Mouse (Mus musculus) adrenal gland, adult 2 months (tissue): ENCODE results near the gene Sars2. TPM values are rescaled to one million over a fixed set of nuclear protein-coding genes. Genes with fewer than 3 reads are reported as not detected.

Experiments
- polyA plus RNA-seq: library from polyadenylated mRNA; depleted of rRNA; stranded (reverse); fragments of >200 nt; gene quantifications from 2 replicates; pipeline ENCODE4 v1.2.3, GENCODE M21; 2012; rRNA removed
- total RNA-seq, 2 experiments: library from RNA; stranded (reverse); gene quantifications; 2 replicates each; pipeline ENCODE4 v1.2.3; 2021

Gene Sars2
- total and polyA plus RNA-seq, 3 experiments: 16.5 to 42.6 (median 21.2) TPM

Other genes starting within 250 kb of the Sars2 start
- gene Ifnl2, start 231.5 kb upstream of the Sars2 start, total RNA-seq: not detected
- gene Ifnl2, start 231.5 kb upstream of the Sars2 start, polyA plus RNA-seq: 0.33 and 1.00 TPM in 2 replicates
- gene Ifnl3, start 219.2 kb upstream of the Sars2 start, total RNA-seq: not detected
- gene Ifnl3, start 219.2 kb upstream of the Sars2 start, polyA plus RNA-seq: 0.48 and 0.59 TPM in 2 replicates
- not detected for gene Sycn, start 201.1 kb upstream of the Sars2 start, total RNA-seq
- gene Sycn, start 201.1 kb upstream of the Sars2 start, polyA plus RNA-seq: 0.44 and 0.48 TPM in 2 replicates
- not detected for gene Nccrp1, start 194.7 kb upstream of the Sars2 start, total RNA-seq
- 0.10 TPM in 1 of 2 replicates, not detected in the other for gene Nccrp1, start 194.7 kb upstream of the Sars2 start, polyA plus RNA-seq
- 10 to 100 TPM; 61.0 to 78.2 TPM for gene Samd4b, start 143.8 kb upstream of the Sars2 start, total RNA-seq
- gene Samd4b, start 143.8 kb upstream of the Sars2 start, polyA plus RNA-seq: 127 and 146 TPM in 2 replicates
- gene Pak4, start 143.8 kb upstream of the Sars2 start, total RNA-seq: 10 to 100 TPM; 28.7 to 29.6 TPM
- 53.5 and 54.9 TPM in 2 replicates for gene Pak4, start 143.8 kb upstream of the Sars2 start, polyA plus RNA-seq
- gene Acp7, start 110.7 kb upstream of the Sars2 start, total RNA-seq: not detected
- gene Acp7, start 110.7 kb upstream of the Sars2 start, polyA plus RNA-seq: not detected in 2 replicates
- gene Fbxo27, start 49.1 kb upstream of the Sars2 start, total RNA-seq: 1 to 10 TPM; 1.7 to 2.6 TPM
- gene Fbxo27, start 49.1 kb upstream of the Sars2 start, polyA plus RNA-seq: 6.6 and 8.5 TPM in 2 replicates
- gene Fbxo17, start 25.2 kb upstream of the Sars2 start, total RNA-seq: 1 to 10 TPM; 2.0 to 5.3 TPM
- 11.1 and 14.1 TPM in 2 replicates for gene Fbxo17, start 25.2 kb upstream of the Sars2 start, polyA plus RNA-seq
- 10 to 100 TPM; 74.6 to 82.1 TPM for gene Mrps12, start 172 bp upstream of the Sars2 start, total RNA-seq
- 217 and 245 TPM in 2 replicates for gene Mrps12, start 172 bp upstream of the Sars2 start, polyA plus RNA-seq
- gene Ccer2, start 14.2 kb downstream of the Sars2 start, total RNA-seq: not detected
- gene Ccer2, start 14.2 kb downstream of the Sars2 start, polyA plus RNA-seq: not detected in 2 replicates
- 10 to 100 TPM; 86.0 to 87.0 TPM for gene Sirt2, start 24.7 kb downstream of the Sars2 start, total RNA-seq
- gene Sirt2, start 24.7 kb downstream of the Sars2 start, polyA plus RNA-seq: 57.3 and 59.0 TPM in 2 replicates
- gene Nfkbib, start 25.5 kb downstream of the Sars2 start, total RNA-seq: 10 to 100 TPM; 38.0 to 62.9 TPM
- gene Nfkbib, start 25.5 kb downstream of the Sars2 start, polyA plus RNA-seq: 97.6 and 122 TPM in 2 replicates
- gene Rinl, start 47.0 kb downstream of the Sars2 start, total RNA-seq: 1 to 10 TPM; 2.9 to 3.7 TPM
- 3.0 and 4.1 TPM in 2 replicates for gene Rinl, start 47.0 kb downstream of the Sars2 start, polyA plus RNA-seq
- gene Hnrnpl, start 66.5 kb downstream of the Sars2 start, total RNA-seq: 100 to 1,000 TPM; 382 to 408 TPM
- gene Hnrnpl, start 66.5 kb downstream of the Sars2 start, polyA plus RNA-seq: 119 and 120 TPM in 2 replicates
- 100 to 1,000 TPM; 520 to 711 TPM for gene Ech1, start 83.2 kb downstream of the Sars2 start, total RNA-seq
- gene Ech1, start 83.2 kb downstream of the Sars2 start, polyA plus RNA-seq: 486 and 560 TPM in 2 replicates
- gene Lgals4, start 91.9 kb downstream of the Sars2 start, total RNA-seq: 1 to 10 TPM; 7.4 to 9.4 TPM
- 20.5 and 22.4 TPM in 2 replicates for gene Lgals4, start 91.9 kb downstream of the Sars2 start, polyA plus RNA-seq
- under 1 TPM; 0.69 to 0.81 TPM for gene Lgals7, start 121.9 kb downstream of the Sars2 start, total RNA-seq
- gene Lgals7, start 121.9 kb downstream of the Sars2 start, polyA plus RNA-seq: 0.97 and 2.8 TPM in 2 replicates
- gene Capn12, start 139.4 kb downstream of the Sars2 start, total RNA-seq: under 1 TPM in 1 of 2 experiments, not detected in 1; 0.14 TPM
- 0.48 and 0.80 TPM in 2 replicates for gene Capn12, start 139.4 kb downstream of the Sars2 start, polyA plus RNA-seq
- 100 to 1,000 TPM; 247 to 264 TPM for gene Actn4, start 220.3 kb downstream of the Sars2 start, total RNA-seq
- gene Actn4, start 220.3 kb downstream of the Sars2 start, polyA plus RNA-seq: 301 and 316 TPM in 2 replicates
- gene Eif3k, start 239.9 kb downstream of the Sars2 start, total RNA-seq: 100 to 1,000 TPM; 259 to 280 TPM
- gene Eif3k, start 239.9 kb downstream of the Sars2 start, polyA plus RNA-seq: 118 and 138 TPM in 2 replicates
- 1 to 10 TPM in 1 of 2 experiments, under 1 TPM in 1; 0.37 to 1.3 TPM for gene Map4k1, start 240.1 kb downstream of the Sars2 start, total RNA-seq
- 2.2 TPM in 2 replicates for gene Map4k1, start 240.1 kb downstream of the Sars2 start, polyA plus RNA-seq